Mouse (Mus musculus): ENCODE measurements around the gene Myt1l. TPM values are rescaled to one million over a fixed set of nuclear protein-coding genes. Genes with fewer than 3 reads are reported as not detected.

Gene Myt1l
- polyA plus RNA-seq, 1 experiment from 2014 or later, result 1.2 TPM

DNA sequence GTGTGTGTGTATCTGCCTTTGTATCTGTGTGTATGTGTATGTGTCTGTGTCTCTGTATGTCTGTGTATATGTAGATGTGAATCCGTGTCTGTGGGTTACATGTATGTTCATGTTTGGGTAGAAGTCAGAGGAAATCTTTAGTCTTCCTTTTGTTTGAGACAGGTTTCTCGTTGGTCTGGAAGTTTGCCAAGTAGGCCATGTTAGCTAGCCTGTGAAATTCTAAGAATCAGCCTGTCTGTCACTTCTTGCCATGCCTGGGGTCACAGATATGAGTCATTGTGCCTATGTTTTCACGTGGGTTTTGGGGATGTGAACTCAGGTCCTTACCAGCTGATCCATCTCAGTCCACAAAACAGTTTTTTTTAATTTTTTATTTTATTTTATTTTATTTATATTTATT is 128.9 kb downstream of the Myt1l start:
- H3K36me3 ChIP-seq (ENCODE audit: control insufficient read depth, insufficient read depth), result no peaks in the 10 kb centered on the region
- ATAC-seq, result no peak
- no peak overlapping the region for H3K9ac ChIP-seq (ENCODE audit: low read depth, low read length)
- no peak overlapping the region for H3K4me3 ChIP-seq (ENCODE audit: low read depth, low read length)
- TF ChIP-seq CTCF (IDR thresholded peaks at IDR 0.05; ENCODE audit: low read depth), result no peak
- H3K4me2 ChIP-seq (replicated peaks; ENCODE audit: low read depth), result no peak overlapping the region
- WGBS, result 50% methylated on average over 3 of the region's 3 CpGs
- H3K4me1 ChIP-seq (replicated peaks; ENCODE audit: control insufficient read depth, insufficient read depth, low read length), result no peaks in the 10 kb centered on the region
- no peaks in the 10 kb centered on the region for H3K27me3 ChIP-seq (replicated peaks; ENCODE audit: control insufficient read depth, insufficient read depth, low read length)
- no peak overlapping the region for H3K27ac ChIP-seq (ENCODE audit: low read depth, low read length)
- no peaks in the 10 kb centered on the region for H3K9me3 ChIP-seq (ENCODE audit: control insufficient read depth)

GRCm38 (mm10) chr12:29657870-29658269 is 129.7 kb downstream of the Myt1l start:
- Histone ChIP-seq H3K36me3 (ENCODE audit: control insufficient read depth, insufficient read depth) (no peaks in the 10 kb centered on the region), H3K27me3 (replicated peaks; ENCODE audit: control insufficient read depth, insufficient read depth, low read length) (no peaks in the 10 kb centered on the region), H3K27ac (ENCODE audit: low read depth, low read length) (no peak overlapping the region), H3K4me2 (replicated peaks; ENCODE audit: low read depth) (no peak overlapping the region), H3K9me3 (ENCODE audit: control insufficient read depth) (no peaks in the 10 kb centered on the region), H3K4me3 (ENCODE audit: low read depth, low read length) (no peak overlapping the region), H3K9ac (ENCODE audit: low read depth, low read length) (no peak overlapping the region), H3K4me1 (replicated peaks; ENCODE audit: control insufficient read depth, insufficient read depth, low read length) (no peaks in the 10 kb centered on the region)
- 56% methylated on average over 2 of the region's 2 CpGs for WGBS
- TF ChIP-seq CTCF (IDR thresholded peaks at IDR 0.05; ENCODE audit: low read depth), result no peak
- ATAC-seq, result no peak

DNA sequence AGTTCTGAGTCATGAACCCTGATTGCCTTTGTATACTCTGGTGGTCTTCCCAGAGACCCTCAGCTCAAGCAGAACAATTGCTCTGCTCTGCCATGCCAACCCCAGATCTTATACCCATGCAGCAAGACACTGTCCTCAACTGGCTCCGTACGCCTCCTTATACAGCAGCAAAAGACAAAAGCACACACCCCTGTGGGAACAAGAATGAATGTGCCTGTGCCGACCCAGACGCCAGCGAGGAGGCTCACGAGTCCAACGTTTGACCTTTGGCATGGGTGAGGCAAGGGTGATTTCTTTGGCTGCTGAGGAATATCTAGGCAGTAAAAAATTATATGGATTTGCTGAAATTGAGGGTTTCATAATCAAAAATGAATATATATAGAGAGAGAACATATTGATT is 143.8 kb downstream of the Myt1l start:
- no peaks in the 10 kb centered on the region for H3K27me3 ChIP-seq (replicated peaks; ENCODE audit: control insufficient read depth, insufficient read depth, low read length)
- WGBS, result 50% methylated on average over 7 of the region's 7 CpGs

GRCm38 (mm10) chr12:29675594-29676362 is 147.6 kb downstream of the Myt1l start:
- Histone ChIP-seq H3K4me2 (replicated peaks; ENCODE audit: low read depth) (no peak overlapping the region), H3K27ac (ENCODE audit: low read depth, low read length) (no peak overlapping the region), H3K36me3 (ENCODE audit: control insufficient read depth, insufficient read depth) (no peaks in the 10 kb centered on the region), H3K27me3 (replicated peaks; ENCODE audit: control insufficient read depth, insufficient read depth, low read length) (no peaks in the 10 kb centered on the region), H3K4me1 (replicated peaks; ENCODE audit: control insufficient read depth, insufficient read depth, low read length) (no peaks in the 10 kb centered on the region), H3K9ac (ENCODE audit: low read depth, low read length) (no peak overlapping the region), H3K9me3 (ENCODE audit: control insufficient read depth) (no peaks in the 10 kb centered on the region), H3K4me3 (ENCODE audit: low read depth, low read length) (no peak overlapping the region)
- WGBS, result 47% methylated on average over 14 of the region's 14 CpGs
- peak; percentile 84 for TF ChIP-seq CTCF (IDR thresholded peaks at IDR 0.05; ENCODE audit: low read depth)
- 0 out of 2 replicates have a peak, but pooled peaks have one; percentile 49 for ATAC-seq

More for the DNA sequence above, 143.8 kb downstream of the Myt1l start:
- Histone ChIP-seq H3K27ac (ENCODE audit: low read depth, low read length) (no peak overlapping the region), H3K4me2 (replicated peaks; ENCODE audit: low read depth) (no peak overlapping the region), H3K4me1 (replicated peaks; ENCODE audit: control insufficient read depth, insufficient read depth, low read length) (no peaks in the 10 kb centered on the region), H3K36me3 (ENCODE audit: control insufficient read depth, insufficient read depth) (no peaks in the 10 kb centered on the region), H3K4me3 (ENCODE audit: low read depth, low read length) (no peak overlapping the region), H3K9me3 (ENCODE audit: control insufficient read depth) (no peaks in the 10 kb centered on the region), H3K9ac (ENCODE audit: low read depth, low read length) (no peak overlapping the region)
- peak; percentile 86 for ATAC-seq
- no peak for TF ChIP-seq CTCF (IDR thresholded peaks at IDR 0.05; ENCODE audit: low read depth)

- WGBS, result 76% methylated on average over 8 of the region's 8 CpGs
- Histone ChIP-seq H3K4me2 (replicated peaks; ENCODE audit: low read depth) (no peak overlapping the region), H3K36me3 (ENCODE audit: control insufficient read depth, insufficient read depth) (no peaks in the 10 kb centered on the region), H3K27ac (ENCODE audit: low read depth, low read length) (no peak overlapping the region), H3K27me3 (replicated peaks; ENCODE audit: control insufficient read depth, insufficient read depth, low read length) (no peaks in the 10 kb centered on the region), H3K4me3 (ENCODE audit: low read depth, low read length) (no peak overlapping the region), H3K9me3 (ENCODE audit: control insufficient read depth) (no peaks in the 10 kb centered on the region), H3K4me1 (replicated peaks; ENCODE audit: control insufficient read depth, insufficient read depth, low read length) (no peaks in the 10 kb centered on the region), H3K9ac (ENCODE audit: low read depth, low read length) (no peak overlapping the region)
- no peak for ATAC-seq
- no peak for TF ChIP-seq CTCF (IDR thresholded peaks at IDR 0.05; ENCODE audit: low read depth)
These were observed 154.2 kb downstream of the Myt1l start for GRCm38 (mm10) chr12:29682384-29682783.

DNA sequence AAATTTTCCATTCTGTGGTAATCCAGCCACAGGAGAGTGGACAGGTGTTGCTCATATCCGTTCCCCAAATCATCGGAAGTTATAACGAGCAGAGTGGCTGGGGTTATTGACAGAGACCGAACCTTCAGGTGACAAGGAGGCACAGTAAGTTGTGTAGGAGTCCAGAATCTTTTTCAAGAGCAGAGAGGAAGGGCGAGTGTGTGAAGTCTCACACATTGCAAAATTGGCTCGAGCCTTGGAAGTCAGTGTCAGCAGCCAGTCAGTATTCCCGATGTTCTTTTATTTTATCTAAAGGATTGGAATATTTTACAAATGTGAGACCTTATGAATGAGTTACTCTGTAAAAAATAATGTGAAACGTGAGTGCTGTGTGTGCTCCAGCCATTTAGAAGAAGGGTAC is 154.8 kb downstream of the Myt1l start:
- no peak for ATAC-seq

More for the DNA sequence above, 154.8 kb downstream of the Myt1l start:
- no peaks in the 10 kb centered on the region for H3K9me3 ChIP-seq (ENCODE audit: control insufficient read depth)
- H3K9ac ChIP-seq (ENCODE audit: low read depth, low read length), result no peak overlapping the region
- H3K27ac ChIP-seq (ENCODE audit: low read depth, low read length), result no peak overlapping the region
- no peaks in the 10 kb centered on the region for H3K4me1 ChIP-seq (replicated peaks; ENCODE audit: control insufficient read depth, insufficient read depth, low read length)
- 86% methylated on average over 8 of the region's 8 CpGs for WGBS
- no peaks in the 10 kb centered on the region for H3K27me3 ChIP-seq (replicated peaks; ENCODE audit: control insufficient read depth, insufficient read depth, low read length)
- H3K4me2 ChIP-seq (replicated peaks; ENCODE audit: low read depth), result no peak overlapping the region
- no peak overlapping the region for H3K4me3 ChIP-seq (ENCODE audit: low read depth, low read length)
- no peaks in the 10 kb centered on the region for H3K36me3 ChIP-seq (ENCODE audit: control insufficient read depth, insufficient read depth)
- TF ChIP-seq CTCF (IDR thresholded peaks at IDR 0.05; ENCODE audit: low read depth), result no peak

Measured in intestine, postnatal 0 days (tissue).